Mouse (Mus musculus) leukemia stem cell, adult 10-12 weeks (primary cell): ENCODE measurements around the gene Gm13305. TPM values are rescaled to one million over a fixed set of nuclear protein-coding genes. Genes with fewer than 3 reads are reported as not detected.

ENCODE experiments used
- polyA plus RNA-seq: library from polyadenylated mRNA; stranded (reverse); fragments of >175 nt; gene quantifications from 2 replicates; pipeline ENCODE4 v1.2.3, GENCODE M21; 2012; ENCODE audit warnings: low replicate concordance

Gene Gm13305
- 0.09 TPM in 1 of 2 replicates, not detected in the other for polyA plus RNA-seq

GRCm38 (mm10) chr4:42168503-42168902 lies at the start of gene Gm13305:
Gm13305 (minus strand) TSS chr4:42168603.

GRCm38 (mm10) chr4:42153136-42153535 lies 15.3 kb downstream of the Gm13305 start, which contains the start of gene Gm13306:
Gm13306 (plus strand) TSS chr4:42153436.

GRCm38 (mm10) chr4:42114517-42114916 lies 53.9 kb downstream of the Gm13305 start, which contains the start of gene Gm13304:
Gm13304 (plus strand) TSS chr4:42114817.

Other genes starting within 250 kb of the Gm13305 start
- 4.4 and 8.5 TPM in 2 replicates for gene Gm20878, start 227.0 kb downstream of the Gm13305 start, polyA plus RNA-seq
- not detected in 2 replicates for gene Fam205a4, start 202.5 kb downstream of the Gm13305 start, polyA plus RNA-seq
- not detected in 2 replicates for gene Gm21093, start 133.9 kb downstream of the Gm13305 start, polyA plus RNA-seq
- gene Gm3893, start 77.4 kb downstream of the Gm13305 start, polyA plus RNA-seq: not detected in 2 replicates
- gene Gm13304, start 53.8 kb downstream of the Gm13305 start, polyA plus RNA-seq: not detected in 2 replicates
- not detected in 2 replicates for gene Gm13306, start 15.2 kb downstream of the Gm13305 start, polyA plus RNA-seq
- gene Gm10600, start 72.0 kb upstream of the Gm13305 start, polyA plus RNA-seq: not detected in 2 replicates
- not detected in 2 replicates for gene Ccl21b, start 87.2 kb upstream of the Gm13305 start, polyA plus RNA-seq
- not detected in 2 replicates for gene Gm21953, start 125.7 kb upstream of the Gm13305 start, polyA plus RNA-seq
- not detected in 2 replicates for gene Fam205a3, start 149.7 kb upstream of the Gm13305 start, polyA plus RNA-seq